Mouse (Mus musculus): ENCODE data around the gene Pbrm1. TPM values are rescaled to one million over a fixed set of nuclear protein-coding genes. Genes with fewer than 3 reads are reported as not detected.

The Pbrm1 gene
- total and polyA plus RNA-seq, 3 experiments, result 7.7 to 52.8 (median 49.6) TPM

GRCm38 (mm10) chr14:31161638-31162037 is 142.7 kb downstream of the Pbrm1 start:
- Histone ChIP-seq H3K9ac (ENCODE audit: low read depth, low read length) (no peak overlapping the region), H3K79me2 (replicated peaks; ENCODE audit: control insufficient read depth, insufficient read depth, low read length) (no peaks in the 10 kb centered on the region), H3K27me3 (ENCODE audit: control insufficient read depth, insufficient read depth, low read length) (no peaks in the 10 kb centered on the region), H3K4me1 (ENCODE audit: control insufficient read depth, insufficient read depth, low read length) (peaks cover 5% of the 10 kb centered on the region), H3K27ac (no peak overlapping the region), H3K4me3 (no peak overlapping the region), H3K36me3 (ENCODE audit: control insufficient read depth, insufficient read depth, low read length) (no peaks in the 10 kb centered on the region)
- intact Hi-C loops (cut with DNase I), result no loop called here
- 81% methylated on average over 10 of the region's 10 CpGs for WGBS
- TF ChIP-seq CTCF (IDR thresholded peaks at IDR 0.05), result no peak
- no peak for TF ChIP-seq POLR2A (IDR thresholded peaks at IDR 0.05; ENCODE audit: insufficient read depth, low read depth, low read length)
- TF ChIP-seq EP300 (IDR thresholded peaks at IDR 0.05; ENCODE audit: insufficient read depth, low read depth, low read length), result no peak
- no peak for DNase-seq

DNA sequence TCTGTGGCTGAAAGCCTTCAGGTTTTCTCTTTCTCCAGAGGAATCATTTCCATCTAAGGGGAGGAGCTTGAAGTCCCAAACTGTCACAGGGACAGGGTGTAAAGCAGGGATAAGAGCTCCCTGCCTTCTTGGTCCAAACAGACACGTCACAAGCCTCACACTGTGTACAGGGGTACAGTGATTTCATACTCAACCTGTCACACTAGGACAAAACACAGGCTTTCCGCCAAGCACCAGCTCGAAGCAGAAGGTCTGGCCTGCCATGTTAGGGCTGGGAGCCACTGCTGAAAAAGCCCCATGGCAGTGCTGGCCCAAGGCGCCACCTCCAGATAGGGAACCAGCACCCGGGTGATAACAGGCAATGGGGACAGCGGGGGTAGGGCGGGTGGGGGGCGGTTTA is 145.1 kb downstream of the Pbrm1 start:
- peak in 1 of 2 experiments; percentile 56 for DNase-seq
- Histone ChIP-seq H3K27ac (peak overlapping the region; percentile 38), H3K4me1 (ENCODE audit: control insufficient read depth, insufficient read depth, low read length) (peaks cover 5% of the 10 kb centered on the region), H3K4me3 (no peak overlapping the region), H3K36me3 (ENCODE audit: control insufficient read depth, insufficient read depth, low read length) (no peaks in the 10 kb centered on the region), H3K79me2 (replicated peaks; ENCODE audit: control insufficient read depth, insufficient read depth, low read length) (no peaks in the 10 kb centered on the region), H3K9ac (ENCODE audit: low read depth, low read length) (no peak overlapping the region), H3K27me3 (ENCODE audit: control insufficient read depth, insufficient read depth, low read length) (no peaks in the 10 kb centered on the region)
- no peak for TF ChIP-seq POLR2A (IDR thresholded peaks at IDR 0.05; ENCODE audit: insufficient read depth, low read depth, low read length)
- TF ChIP-seq CTCF (IDR thresholded peaks at IDR 0.05), result no peak
- no peak for TF ChIP-seq EP300 (IDR thresholded peaks at IDR 0.05; ENCODE audit: insufficient read depth, low read depth, low read length)
- intact Hi-C loops (cut with DNase I), result no loop called here
- WGBS, result 42% methylated on average over 8 of the region's 8 CpGs

DNA sequence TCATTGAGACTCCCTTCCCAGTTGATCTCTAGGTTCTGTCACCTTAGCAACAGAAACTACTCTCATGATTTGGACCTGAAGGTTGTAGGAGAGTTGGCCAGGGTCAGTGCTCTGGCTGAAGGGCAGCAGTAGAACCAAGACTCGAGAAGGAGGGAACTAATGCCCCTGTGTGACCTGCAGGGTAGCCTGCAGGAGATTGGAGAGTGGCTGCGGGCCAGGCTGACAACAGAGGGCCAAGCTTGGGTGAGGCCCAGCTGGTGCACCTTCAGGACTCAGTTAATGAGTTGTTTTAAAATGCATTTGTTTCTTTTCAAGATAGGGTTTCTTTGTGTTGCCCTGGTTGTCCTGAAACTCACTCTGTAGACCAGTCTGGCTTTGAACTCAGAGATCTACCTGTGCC is 146.1 kb downstream of the Pbrm1 start:
- peaks cover 5% of the 10 kb centered on the region for H3K4me1 ChIP-seq (ENCODE audit: control insufficient read depth, insufficient read depth, low read length)
- peak in 1 of 2 experiments; percentile 61 for DNase-seq
- no peaks in the 10 kb centered on the region for H3K27me3 ChIP-seq (ENCODE audit: control insufficient read depth, insufficient read depth, low read length)
- H3K79me2 ChIP-seq (replicated peaks; ENCODE audit: control insufficient read depth, insufficient read depth, low read length), result no peaks in the 10 kb centered on the region
- H3K36me3 ChIP-seq (ENCODE audit: control insufficient read depth, insufficient read depth, low read length), result no peaks in the 10 kb centered on the region
- intact Hi-C loops (cut with DNase I), result no loop called here
- no peak overlapping the region for H3K9ac ChIP-seq (ENCODE audit: low read depth, low read length)
- TF ChIP-seq CTCF (IDR thresholded peaks at IDR 0.05), result no peak
- no peak for TF ChIP-seq EP300 (IDR thresholded peaks at IDR 0.05; ENCODE audit: insufficient read depth, low read depth, low read length)
- TF ChIP-seq POLR2A (IDR thresholded peaks at IDR 0.05; ENCODE audit: insufficient read depth, low read depth, low read length), result no peak
- peak overlapping the region; percentile 42 for H3K27ac ChIP-seq
- 18% methylated on average over 2 of the region's 2 CpGs for WGBS
- H3K4me3 ChIP-seq, result no peak overlapping the region

- Histone ChIP-seq H3K4me3 (no peak overlapping the region), H3K9ac (ENCODE audit: low read depth, low read length) (no peak overlapping the region; the same call in 1 of the 2 replicates), H3K79me2 (replicated peaks; ENCODE audit: control insufficient read depth, insufficient read depth, low read length) (no peaks in the 10 kb centered on the region), H3K27ac (peak overlapping the region; percentile 42; the same call in 1 of the 2 replicates), H3K27me3 (ENCODE audit: control insufficient read depth, insufficient read depth, low read length) (no peaks in the 10 kb centered on the region), H3K4me1 (ENCODE audit: control insufficient read depth, insufficient read depth, low read length) (peaks cover 5% of the 10 kb centered on the region), H3K36me3 (ENCODE audit: control insufficient read depth, insufficient read depth, low read length) (no peaks in the 10 kb centered on the region)
- DNase-seq, result no peak
- 50% methylated on average over 7 of the region's 7 CpGs for WGBS
- intact Hi-C loops (cut with DNase I), result no loop called here
- TF ChIP-seq EP300 (IDR thresholded peaks at IDR 0.05; ENCODE audit: insufficient read depth, low read depth, low read length) (no peak), POLR2A (IDR thresholded peaks at IDR 0.05; ENCODE audit: insufficient read depth, low read depth, low read length) (no peak), CTCF (IDR thresholded peaks at IDR 0.05) (no peak)
Observed at GRCm38 (mm10) chr14:31165458-31165857, 146.5 kb downstream of the Pbrm1 start.

DNA sequence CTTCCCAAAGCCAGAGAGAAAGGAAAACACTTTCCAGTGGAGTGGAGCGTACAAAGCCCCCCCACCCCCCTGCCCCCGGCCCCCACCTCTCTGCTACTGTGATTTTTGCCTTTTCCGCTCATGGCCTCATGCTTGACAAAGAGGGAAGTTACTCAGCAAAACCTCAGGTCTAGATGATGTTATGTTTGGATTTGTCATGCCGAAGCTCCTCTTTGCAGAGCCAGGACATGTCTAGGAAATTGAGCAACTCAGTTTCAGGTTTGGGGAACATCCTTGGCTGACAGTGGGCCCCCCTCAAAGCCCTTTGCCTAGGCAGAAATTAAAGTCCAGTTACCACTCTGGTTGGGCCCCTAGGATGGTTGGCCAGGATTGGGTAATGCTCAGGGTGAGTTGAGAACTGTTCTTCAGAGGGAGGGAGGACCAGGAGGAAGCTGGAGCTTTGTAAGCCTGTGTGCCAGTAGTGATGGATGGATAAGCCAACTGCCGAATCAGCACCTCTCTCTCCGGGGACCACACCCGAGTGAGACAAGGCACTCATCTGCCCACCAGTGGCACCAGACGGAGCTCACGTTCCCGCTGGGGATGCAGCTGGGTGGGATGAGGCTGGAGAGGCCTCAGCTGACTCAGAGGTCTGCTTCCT is 147.2 kb downstream of the Pbrm1 start:
- Histone ChIP-seq H3K4me3 (peak overlapping the region; percentile 51), H3K79me2 (replicated peaks; ENCODE audit: control insufficient read depth, insufficient read depth, low read length) (no peaks in the 10 kb centered on the region), H3K36me3 (ENCODE audit: control insufficient read depth, insufficient read depth, low read length) (no peaks in the 10 kb centered on the region), H3K27me3 (ENCODE audit: control insufficient read depth, insufficient read depth, low read length) (no peaks in the 10 kb centered on the region), H3K4me1 (ENCODE audit: control insufficient read depth, insufficient read depth, low read length) (peaks cover 5% of the 10 kb centered on the region), H3K9ac (ENCODE audit: low read depth, low read length) (peak overlapping the region; percentile 61), H3K27ac (peak overlapping the region; percentile 83; the same call in 1 of the 2 replicates)
- 50% methylated on average over 10 of the region's 10 CpGs for WGBS
- intact Hi-C loops (cut with DNase I), result no loop called here
- peak; percentile 52 for TF ChIP-seq POLR2A (IDR thresholded peaks at IDR 0.05; ENCODE audit: insufficient read depth, low read depth, low read length)
- no peak for TF ChIP-seq EP300 (IDR thresholded peaks at IDR 0.05; ENCODE audit: insufficient read depth, low read depth, low read length)
- TF ChIP-seq CTCF (IDR thresholded peaks at IDR 0.05), result no peak
- peak in 1 of 2 experiments; percentile 70 for DNase-seq

- H3K27me3 ChIP-seq (ENCODE audit: control insufficient read depth, insufficient read depth, low read length), result no peaks in the 10 kb centered on the region
- no peaks in the 10 kb centered on the region for H3K79me2 ChIP-seq (replicated peaks; ENCODE audit: control insufficient read depth, insufficient read depth, low read length)
- peak overlapping the region; percentile 51 for H3K4me3 ChIP-seq
- H3K4me1 ChIP-seq (ENCODE audit: control insufficient read depth, insufficient read depth, low read length), result peaks cover 5% of the 10 kb centered on the region
- 46% methylated on average over 9 of the region's 9 CpGs for WGBS
- H3K36me3 ChIP-seq (ENCODE audit: control insufficient read depth, insufficient read depth, low read length), result no peaks in the 10 kb centered on the region
- H3K9ac ChIP-seq (ENCODE audit: low read depth, low read length), result peak overlapping the region; percentile 77
- no peak for DNase-seq
- H3K27ac ChIP-seq, result peak overlapping the region; percentile 83
- intact Hi-C loops (cut with DNase I), result no loop called here
- no peak for TF ChIP-seq EP300 (IDR thresholded peaks at IDR 0.05; ENCODE audit: insufficient read depth, low read depth, low read length)
- TF ChIP-seq CTCF (IDR thresholded peaks at IDR 0.05), result no peak
- TF ChIP-seq POLR2A (IDR thresholded peaks at IDR 0.05; ENCODE audit: insufficient read depth, low read depth, low read length), result no peak
Observed at GRCm38 (mm10) chr14:31166827-31167226, 147.9 kb downstream of the Pbrm1 start.

Data from heart, adult 2 months (tissue).